Comparison of ENCODE assay signal across 15 mouse cellular contexts in genomic region chr17:84657782-84658181, GRCm38 (mm10). TPM values are rescaled to one million over a fixed set of nuclear protein-coding genes. Genes with fewer than 3 reads are reported as not detected.
DNase-seq lines count a peak whose midpoint lies in the region; ATAC-seq and TF ChIP-seq lines count a peak whose summit lies in the region.
"Had no signal": no experiment of that assay in that cellular context is flagged by ENCODE, and none has a peak within 500 bp of the region (broad histone marks: within the 10 kb centered on the region; RNA-seq: fewer than 3 reads in every experiment).

No protein-coding gene starts in this region.

- no peak for TF ChIP-seq POLR2A in thymus, adult 2 months (IDR thresholded peaks at IDR 0.05; ENCODE audit: control insufficient read depth, extremely low read depth, insufficient read depth, low read length, poor library complexity)

- H3K4me2 ChIP-seq in kidney, embryonic 16.5 days (replicated peaks; ENCODE audit: low read depth, low read length) = no peak overlapping the region
- H3K4me2 ChIP-seq in stomach, embryonic 15.5 days = no peak overlapping the region
- H3K4me2 ChIP-seq in stomach, postnatal 0 days (replicated peaks; ENCODE audit: low read depth) = no peak overlapping the region
- no peak overlapping the region for H3K4me2 ChIP-seq in hindbrain, embryonic 16.5 days (ENCODE audit: low read length)
- H3K4me2 ChIP-seq: heart, embryonic 15.5 days; limb, embryonic 12.5 days had no signal

- H3K9ac ChIP-seq in kidney, embryonic 16.5 days (replicated peaks; ENCODE audit: low read length) = no peak overlapping the region
- no peak overlapping the region for H3K9ac ChIP-seq in stomach, embryonic 15.5 days
- H3K9ac ChIP-seq in stomach, postnatal 0 days (ENCODE audit: low read length) = no peak overlapping the region
- 0 out of 2 replicates have a peak overlapping the region, but pooled peaks have one; percentile 6 for H3K9ac ChIP-seq in hindbrain, embryonic 16.5 days (ENCODE audit: low read depth, low read length)
- H3K9ac ChIP-seq: heart, embryonic 15.5 days; limb, embryonic 12.5 days had no signal

- no peak overlapping the region; the same call in 1 of the 2 replicates for H3K27ac ChIP-seq in kidney, embryonic 16.5 days (ENCODE audit: low read length)
- peak overlapping the region; percentile 37; the same call in 1 of the 2 replicates for H3K27ac ChIP-seq in stomach, embryonic 15.5 days
- no peak overlapping the region for H3K27ac ChIP-seq in stomach, postnatal 0 days (replicated peaks)
- H3K27ac ChIP-seq in hindbrain, embryonic 16.5 days (ENCODE audit: low read depth, low read length) = no peak overlapping the region
- H3K27ac ChIP-seq in thymus, adult 2 months (ENCODE audit: control insufficient read depth, insufficient read depth, low read length) = no peak overlapping the region
- H3K27ac ChIP-seq: heart, embryonic 15.5 days; limb, embryonic 12.5 days had no signal

- H3K27me3 ChIP-seq in kidney, embryonic 16.5 days (ENCODE audit: insufficient read depth, low read length) = no peaks in the 10 kb centered on the region
- no peaks in the 10 kb centered on the region for H3K27me3 ChIP-seq in stomach, embryonic 15.5 days (replicated peaks)
- H3K27me3 ChIP-seq in stomach, postnatal 0 days (ENCODE audit: control insufficient read depth, insufficient read depth, low read length) = no peaks in the 10 kb centered on the region
- no peaks in the 10 kb centered on the region for H3K27me3 ChIP-seq in hindbrain, embryonic 16.5 days (replicated peaks; ENCODE audit: control insufficient read depth, insufficient read depth, low read length)
- no peaks in the 10 kb centered on the region for H3K27me3 ChIP-seq in thymus, adult 2 months (ENCODE audit: control insufficient read depth, insufficient read depth, low read length)
- H3K27me3 ChIP-seq: heart, embryonic 15.5 days; limb, embryonic 12.5 days had no signal

- H3K36me3 ChIP-seq in kidney, embryonic 16.5 days (ENCODE audit: insufficient read depth, low read length) = no peaks in the 10 kb centered on the region; the same call in 1 of the 2 replicates
- H3K36me3 ChIP-seq in stomach, embryonic 15.5 days = no peaks in the 10 kb centered on the region
- no peaks in the 10 kb centered on the region for H3K36me3 ChIP-seq in stomach, postnatal 0 days (ENCODE audit: control insufficient read depth, insufficient read depth, low read length)
- no peaks in the 10 kb centered on the region for H3K36me3 ChIP-seq in hindbrain, embryonic 16.5 days (ENCODE audit: control insufficient read depth, insufficient read depth, low read length)
- H3K36me3 ChIP-seq in thymus, adult 2 months (ENCODE audit: control insufficient read depth, insufficient read depth, low read length) = no peaks in the 10 kb centered on the region
- H3K36me3 ChIP-seq: G1E; heart, embryonic 15.5 days; limb, embryonic 12.5 days had no signal

- DNase-seq in kidney, postnatal 14 days = no peak
- DNase-seq in stomach, postnatal 0 days (ENCODE audit: low spot score) = no peak
- DNase-seq in thymus, adult 2 months = no peak
- no peak for DNase-seq in spleen, postnatal 36 days (ENCODE audit: low spot score in 2 of 2)
- DNase-seq: adrenal gland, postnatal 25 days; lung, adult 18-20 months; right cerebral cortex, postnatal 14 days had no signal

- no peak for TF ChIP-seq EP300 in stomach, postnatal 0 days (optimal IDR thresholded peaks at IDR 0.05)

- no peak for TF ChIP-seq CTCF in stomach, postnatal 0 days (IDR thresholded peaks at IDR 0.05; ENCODE audit: low read depth)
- TF ChIP-seq CTCF in thymus, adult 2 months (IDR thresholded peaks at IDR 0.05; ENCODE audit: borderline replicate concordance, control insufficient read depth, extremely low read depth, insufficient read depth, low read length, poor library complexity) = no peak

- peak; percentile 40; the same call in 1 of the 2 replicates for ATAC-seq in kidney, embryonic 16.5 days (ENCODE audit: low FRiP score, low TSS enrichment)
- no peak for ATAC-seq in stomach, embryonic 15.5 days (ENCODE audit: insufficient read depth, low FRiP score, low read depth)
- ATAC-seq in stomach, postnatal 0 days (ENCODE audit: low FRiP score, low TSS enrichment) = no peak
- ATAC-seq in hindbrain, embryonic 16.5 days = no peak
- ATAC-seq in activated CD4-positive, CD25-positive, alpha-beta regulatory T cell, adult 4 months = no peak
- ATAC-seq: inflammation-experienced regulatory T-cells, adult 6 months had no signal

- H3K9me3 ChIP-seq in kidney, embryonic 16.5 days (ENCODE audit: low read length) = no peaks in the 10 kb centered on the region
- H3K9me3 ChIP-seq in stomach, embryonic 15.5 days = no peaks in the 10 kb centered on the region
- no peaks in the 10 kb centered on the region for H3K9me3 ChIP-seq in stomach, postnatal 0 days (ENCODE audit: control insufficient read depth, low read length)
- H3K9me3 ChIP-seq in hindbrain, embryonic 16.5 days (ENCODE audit: control insufficient read depth, low read length) = no peaks in the 10 kb centered on the region
- H3K9me3 ChIP-seq: G1E; heart, embryonic 15.5 days; limb, embryonic 12.5 days had no signal

- H3K4me3 ChIP-seq in kidney, embryonic 16.5 days (ENCODE audit: low read length) = no peak overlapping the region
- no peak overlapping the region for H3K4me3 ChIP-seq in stomach, embryonic 15.5 days (replicated peaks)
- H3K4me3 ChIP-seq in stomach, postnatal 0 days (ENCODE audit: low read depth, low read length) = no peak overlapping the region
- no peak overlapping the region for H3K4me3 ChIP-seq in hindbrain, embryonic 16.5 days (ENCODE audit: low read length)
- no peak overlapping the region for H3K4me3 ChIP-seq in thymus, adult 2 months (ENCODE audit: control insufficient read depth, insufficient read depth, low read length)
- H3K4me3 ChIP-seq: heart, embryonic 15.5 days; limb, embryonic 12.5 days had no signal

- WGBS in kidney, embryonic 16.5 days = 62% methylated on average over 7 of the region's 7 CpGs
- 49% methylated on average over 7 of the region's 7 CpGs for WGBS in stomach, embryonic 15.5 days
- 57% methylated on average over 7 of the region's 7 CpGs for WGBS in stomach, postnatal 0 days
- WGBS in hindbrain, embryonic 16.5 days = 69% methylated on average over 7 of the region's 7 CpGs
- WGBS in thymus, adult 2 months = 91% methylated on average over 7 of the region's 7 CpGs

- peaks cover 24% of the 10 kb centered on the region; the same call in 1 of the 2 replicates for H3K4me1 ChIP-seq in kidney, embryonic 16.5 days (ENCODE audit: insufficient read depth, low read length)
- peaks cover 4% of the 10 kb centered on the region; the same call in 1 of the 2 replicates for H3K4me1 ChIP-seq in stomach, embryonic 15.5 days
- H3K4me1 ChIP-seq in stomach, postnatal 0 days (replicated peaks; ENCODE audit: control insufficient read depth, insufficient read depth) = no peaks in the 10 kb centered on the region
- peaks cover 11% of the 10 kb centered on the region for H3K4me1 ChIP-seq in hindbrain, embryonic 16.5 days (ENCODE audit: control insufficient read depth, insufficient read depth, low read depth, low read length)
- peaks cover 7% of the 10 kb centered on the region for H3K4me1 ChIP-seq in thymus, adult 2 months (replicated peaks; ENCODE audit: control insufficient read depth, insufficient read depth, low read length)
- H3K4me1 ChIP-seq: heart, embryonic 15.5 days had no signal

RNA-seq across cellular contexts. Expression of gene Abcg8, which starts 18.3 kb away (rescaled TPM):
- 0.25 and 0.30 TPM in 2 replicates for polyA plus RNA-seq in kidney, embryonic 16.5 days (2015; fragmentation: Nextera tagmentation; extraction: Ambion mirVana)
- 0.14 and 0.15 TPM in 2 replicates for polyA plus RNA-seq in stomach, embryonic 15.5 days (2015; fragmentation: Nextera tagmentation; extraction: Ambion mirVana)
- 0.08 and 0.13 TPM in 2 replicates for polyA plus RNA-seq in stomach, postnatal 0 days (2015; fragmentation: Nextera tagmentation; extraction: Ambion mirVana)
- 0.04 and 0.06 TPM in 2 replicates for polyA plus RNA-seq in hindbrain, embryonic 16.5 days (2015; fragmentation: Nextera tagmentation; extraction: Ambion mirVana)
- polyA plus RNA-seq in activated CD4-positive, CD25-positive, alpha-beta regulatory T cell, adult 4 months (2017; shearing (Covaris generic)) = not detected
- polyA plus RNA-seq in thymus, adult 2 months (2012; rRNA removed) = 0.65 and 0.74 TPM in 2 replicates
- polyA plus RNA-seq: G1E; heart, embryonic 15.5 days; inflammation-experienced regulatory T-cells, adult 6 months had no signal

RNA-seq across cellular contexts. Expression of gene Abcg5, which starts 25.0 kb away (rescaled TPM):
- polyA plus RNA-seq in kidney, embryonic 16.5 days (2015; fragmentation: Nextera tagmentation; extraction: Ambion mirVana) = 3.7 TPM in 2 replicates
- 0.90 and 1.4 TPM in 2 replicates for polyA plus RNA-seq in stomach, embryonic 15.5 days (2015; fragmentation: Nextera tagmentation; extraction: Ambion mirVana)
- 0.82 and 1.7 TPM in 2 replicates for polyA plus RNA-seq in stomach, postnatal 0 days (2015; fragmentation: Nextera tagmentation; extraction: Ambion mirVana)
- 1.8 and 2.3 TPM in 2 replicates for polyA plus RNA-seq in hindbrain, embryonic 16.5 days (2015; fragmentation: Nextera tagmentation; extraction: Ambion mirVana)
- polyA plus RNA-seq in activated CD4-positive, CD25-positive, alpha-beta regulatory T cell, adult 4 months (2017; shearing (Covaris generic)) = not detected
- polyA plus RNA-seq in thymus, adult 2 months (2012; rRNA removed) = 0.85 and 1.1 TPM in 2 replicates
- polyA plus RNA-seq: G1E; heart, embryonic 15.5 days had no signal

RNA-seq across cellular contexts. Expression of gene Dync2li1, which starts 31.5 kb away (rescaled TPM):
- 54.9 and 56.9 TPM in 2 replicates for polyA plus RNA-seq in kidney, embryonic 16.5 days (2015; fragmentation: Nextera tagmentation; extraction: Ambion mirVana)
- polyA plus RNA-seq in stomach, embryonic 15.5 days (2015; fragmentation: Nextera tagmentation; extraction: Ambion mirVana) = 27.8 and 31.4 TPM in 2 replicates
- polyA plus RNA-seq in stomach, postnatal 0 days (2015; fragmentation: Nextera tagmentation; extraction: Ambion mirVana) = 13.3 and 14.0 TPM in 2 replicates
- polyA plus RNA-seq in hindbrain, embryonic 16.5 days (2015; fragmentation: Nextera tagmentation; extraction: Ambion mirVana) = 39.0 and 40.0 TPM in 2 replicates
- under 1 TPM; 0.65 to 0.97 TPM for polyA plus RNA-seq in activated CD4-positive, CD25-positive, alpha-beta regulatory T cell, adult 4 months (2017; shearing (Covaris generic))
- polyA plus RNA-seq in thymus, adult 2 months (2012; rRNA removed) = 0.84 and 1.1 TPM in 2 replicates
- polyA plus RNA-seq: G1E had no signal
